Comparison of ENCODE assay signal across 12 mouse cellular contexts in the genomic region with DNA sequence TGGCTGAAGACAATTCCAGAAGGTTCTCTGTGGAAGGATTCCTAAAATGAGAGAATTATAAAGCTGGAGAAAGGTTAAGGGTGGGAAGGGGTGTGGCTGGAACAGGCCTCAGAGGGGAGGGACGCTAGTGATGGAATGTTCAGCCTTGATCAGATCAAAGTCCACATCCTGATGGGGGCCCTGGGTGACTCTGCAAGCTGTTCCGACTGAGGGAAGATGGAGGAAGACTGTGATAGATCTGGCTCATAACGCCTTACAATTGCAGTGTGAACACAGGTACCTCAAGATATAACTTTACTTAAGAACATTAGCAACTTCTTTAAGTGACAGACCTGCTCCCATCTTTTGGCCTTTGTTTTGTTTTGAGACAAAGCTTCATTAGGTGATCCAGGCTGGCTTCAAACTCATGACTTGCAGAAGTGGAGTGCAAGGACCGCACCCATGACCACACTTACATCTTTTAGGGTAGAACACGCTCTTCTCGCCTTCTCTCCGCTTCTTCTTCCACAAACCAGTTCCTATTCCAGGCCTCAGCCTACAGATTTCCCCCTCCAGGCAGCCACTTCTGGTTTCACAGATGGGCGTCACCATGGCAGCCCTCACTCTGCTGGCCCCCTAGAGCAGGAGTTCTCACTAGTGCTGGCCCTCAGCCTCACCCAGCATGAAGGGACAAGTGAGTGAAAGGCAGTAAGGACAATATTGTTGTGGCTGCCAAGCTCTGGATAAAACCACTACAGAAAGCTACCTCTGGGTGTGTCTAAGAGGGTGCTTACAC. TPM values are rescaled to one million over a fixed set of nuclear protein-coding genes. Genes with fewer than 3 reads are reported as not detected.
A peak's percentile ranks its signal among the peaks of the same experiment; 100 is the strongest.
DNase-seq lines count a peak whose midpoint lies in the region; ATAC-seq and TF ChIP-seq lines count a peak whose summit lies in the region.
"Had no signal": no experiment of that assay in that cellular context is flagged by ENCODE, and none has a peak within 500 bp of the region (broad histone marks: within the 10 kb centered on the region; RNA-seq: fewer than 3 reads in every experiment).

No protein-coding gene starts in this region.

- no peak overlapping the region for H3K4me2 ChIP-seq in hindbrain, embryonic 12.5 days (replicated peaks)
- H3K4me2 ChIP-seq in hindbrain, embryonic 16.5 days (ENCODE audit: low read length): no peak overlapping the region
- no peak overlapping the region for H3K4me2 ChIP-seq in forebrain, embryonic 16.5 days (ENCODE audit: low read length)

- H3K27me3 ChIP-seq in hindbrain, embryonic 12.5 days: no peaks in the 10 kb centered on the region
- H3K27me3 ChIP-seq in hindbrain, embryonic 16.5 days (replicated peaks; ENCODE audit: control insufficient read depth, insufficient read depth, low read length): no peaks in the 10 kb centered on the region
- no peaks in the 10 kb centered on the region for H3K27me3 ChIP-seq in forebrain, embryonic 16.5 days (replicated peaks; ENCODE audit: control insufficient read depth, insufficient read depth, low read length)

- no peak for ATAC-seq in hindbrain, embryonic 12.5 days (ENCODE audit: low FRiP score)
- ATAC-seq in hindbrain, embryonic 16.5 days: no peak
- no peak for ATAC-seq in forebrain, embryonic 16.5 days
- no peak for ATAC-seq in cerebellum, adult (ENCODE audit: insufficient number of reproducible peaks, low FRiP score, low TSS enrichment)

- no peak overlapping the region for H3K27ac ChIP-seq in hindbrain, embryonic 12.5 days
- no peak overlapping the region for H3K27ac ChIP-seq in hindbrain, embryonic 16.5 days (ENCODE audit: low read depth, low read length)
- peak overlapping the region; percentile 2; the same call in 1 of the 2 replicates for H3K27ac ChIP-seq in bone marrow macrophage, adult 2 months (ENCODE audit: insufficient read depth, low read depth, low read length)
- H3K27ac ChIP-seq in forebrain, embryonic 16.5 days (ENCODE audit: low read length): peak overlapping the region; percentile 46

- DNase-seq in lung, postnatal 36 days: peak; percentile 62
- no peak for DNase-seq in cerebellum, adult 18-20 months
- no peak for DNase-seq in adrenal gland, postnatal 36 days
- DNase-seq: cerebellum, adult 11 months had no signal

- peaks cover 43% of the 10 kb centered on the region for H3K4me1 ChIP-seq in hindbrain, embryonic 12.5 days
- peaks cover 35% of the 10 kb centered on the region for H3K4me1 ChIP-seq in hindbrain, embryonic 16.5 days (ENCODE audit: control insufficient read depth, insufficient read depth, low read depth, low read length)
- H3K4me1 ChIP-seq in bone marrow macrophage, adult 2 months (ENCODE audit: control insufficient read depth, insufficient read depth, low read length): peaks cover 40% of the 10 kb centered on the region
- peaks cover 43% of the 10 kb centered on the region for H3K4me1 ChIP-seq in forebrain, embryonic 16.5 days (replicated peaks; ENCODE audit: control insufficient read depth, insufficient read depth, low read length)

- peak overlapping the region; percentile 2; the same call in 1 of the 2 replicates for H3K9ac ChIP-seq in hindbrain, embryonic 12.5 days
- H3K9ac ChIP-seq in hindbrain, embryonic 16.5 days (ENCODE audit: low read depth, low read length): no peak overlapping the region
- H3K9ac ChIP-seq in forebrain, embryonic 16.5 days (replicated peaks; ENCODE audit: low read depth, low read length): no peak overlapping the region

- no peaks in the 10 kb centered on the region for H3K9me3 ChIP-seq in hindbrain, embryonic 12.5 days (replicated peaks)
- H3K9me3 ChIP-seq in hindbrain, embryonic 16.5 days (ENCODE audit: control insufficient read depth, low read length): no peaks in the 10 kb centered on the region
- H3K9me3 ChIP-seq in forebrain, embryonic 16.5 days (ENCODE audit: control insufficient read depth, low read length): no peaks in the 10 kb centered on the region

- TF ChIP-seq POLR2A in bone marrow macrophage, adult 2 months (IDR thresholded peaks at IDR 0.05; ENCODE audit: borderline replicate concordance, low read depth, low read length): no peak

- WGBS in hindbrain, embryonic 12.5 days: 84% methylated on average over 8 of the region's 8 CpGs
- 81% methylated on average over 8 of the region's 8 CpGs for WGBS in hindbrain, embryonic 16.5 days
- WGBS in forebrain, embryonic 16.5 days: 79% methylated on average over 8 of the region's 8 CpGs

- no peak for TF ChIP-seq CTCF in bone marrow macrophage, adult 2 months (IDR thresholded peaks at IDR 0.05; ENCODE audit: low read depth, low read length)

- H3K4me3 ChIP-seq in hindbrain, embryonic 12.5 days: no peak overlapping the region
- H3K4me3 ChIP-seq in hindbrain, embryonic 16.5 days (ENCODE audit: low read length): no peak overlapping the region
- no peak overlapping the region for H3K4me3 ChIP-seq in bone marrow macrophage, adult 2 months (ENCODE audit: insufficient read depth, low read length)
- no peak overlapping the region for H3K4me3 ChIP-seq in forebrain, embryonic 16.5 days (replicated peaks; ENCODE audit: low read length)
- H3K4me3 ChIP-seq: myocyte had no signal

- no peaks in the 10 kb centered on the region for H3K36me3 ChIP-seq in hindbrain, embryonic 12.5 days
- no peaks in the 10 kb centered on the region for H3K36me3 ChIP-seq in hindbrain, embryonic 16.5 days (ENCODE audit: control insufficient read depth, insufficient read depth, low read length)
- no peaks in the 10 kb centered on the region for H3K36me3 ChIP-seq in forebrain, embryonic 16.5 days (ENCODE audit: control insufficient read depth, insufficient read depth)

RNA-seq across cellular contexts. Expression of a gene that starts 14.2 kb away (rescaled TPM):
- polyA plus RNA-seq in hindbrain, embryonic 12.5 days (2016; fragmentation: Nextera tagmentation; extraction: Ambion mirVana): 35.6 and 38.6 TPM in 2 replicates
- 11.1 and 23.4 TPM in 2 replicates for polyA plus RNA-seq in hindbrain, embryonic 16.5 days (2015; fragmentation: Nextera tagmentation; extraction: Ambion mirVana)
- polyA plus RNA-seq in bone marrow macrophage, adult 2 months (2012; ENCODE audit: insufficient read depth, insufficient read length, missing spikeins): 39.4 and 47.4 TPM in 2 replicates
- 25.3 and 26.3 TPM in 2 replicates for polyA plus RNA-seq in forebrain, embryonic 16.5 days (2015; fragmentation: Nextera tagmentation; extraction: Ambion mirVana)
- 10 to 100 TPM; 62.5 to 69.8 TPM for total RNA-seq in adrenal gland, postnatal 36 days (2021)

RNA-seq across cellular contexts. Expression of a gene that starts 14.2 kb away (rescaled TPM):
- 31.8 and 34.3 TPM in 2 replicates for polyA plus RNA-seq in hindbrain, embryonic 12.5 days (2016; fragmentation: Nextera tagmentation; extraction: Ambion mirVana)
- 18.2 and 21.5 TPM in 2 replicates for polyA plus RNA-seq in hindbrain, embryonic 16.5 days (2015; fragmentation: Nextera tagmentation; extraction: Ambion mirVana)
- polyA plus RNA-seq in bone marrow macrophage, adult 2 months (2012; ENCODE audit: insufficient read depth, insufficient read length, missing spikeins): 10.7 and 11.7 TPM in 2 replicates
- polyA plus RNA-seq in forebrain, embryonic 16.5 days (2015; fragmentation: Nextera tagmentation; extraction: Ambion mirVana): 25.5 and 26.7 TPM in 2 replicates
- total RNA-seq in adrenal gland, postnatal 36 days (2021): 10 to 100 TPM; 28.0 to 30.0 TPM

RNA-seq across cellular contexts. Expression of a gene that starts 36.7 kb away (rescaled TPM):
- polyA plus RNA-seq in hindbrain, embryonic 12.5 days (2016; fragmentation: Nextera tagmentation; extraction: Ambion mirVana): not detected in 2 replicates
- polyA plus RNA-seq in hindbrain, embryonic 16.5 days (2015; fragmentation: Nextera tagmentation; extraction: Ambion mirVana): 0.14 TPM in 1 of 2 replicates, not detected in the other
- polyA plus RNA-seq in bone marrow macrophage, adult 2 months (2012; ENCODE audit: insufficient read depth, insufficient read length, missing spikeins): not detected in 2 replicates
- not detected in 2 replicates for polyA plus RNA-seq in forebrain, embryonic 16.5 days (2015; fragmentation: Nextera tagmentation; extraction: Ambion mirVana)
- under 1 TPM in 1 of 2 experiments, not detected in 1; 0.20 TPM for total RNA-seq in adrenal gland, postnatal 36 days (2021)

RNA-seq across cellular contexts. Expression of a gene that starts 43.1 kb away (rescaled TPM):
- not detected in 2 replicates for polyA plus RNA-seq in hindbrain, embryonic 12.5 days (2016; fragmentation: Nextera tagmentation; extraction: Ambion mirVana)
- polyA plus RNA-seq in hindbrain, embryonic 16.5 days (2015; fragmentation: Nextera tagmentation; extraction: Ambion mirVana): not detected in 2 replicates
- polyA plus RNA-seq in bone marrow macrophage, adult 2 months (2012; ENCODE audit: insufficient read depth, insufficient read length, missing spikeins): not detected in 2 replicates
- polyA plus RNA-seq in forebrain, embryonic 16.5 days (2015; fragmentation: Nextera tagmentation; extraction: Ambion mirVana): not detected in 2 replicates
- not detected for total RNA-seq in adrenal gland, postnatal 36 days (2021)
- total RNA-seq: layer of hippocampus, postnatal 14 days had no signal
- polyA plus RNA-seq: myocyte had no signal

RNA-seq across cellular contexts. Expression of a gene that starts 47.4 kb away (rescaled TPM):
- 0.12 TPM in 1 of 2 replicates, not detected in the other for polyA plus RNA-seq in hindbrain, embryonic 12.5 days (2016; fragmentation: Nextera tagmentation; extraction: Ambion mirVana)
- 0.31 and 0.34 TPM in 2 replicates for polyA plus RNA-seq in hindbrain, embryonic 16.5 days (2015; fragmentation: Nextera tagmentation; extraction: Ambion mirVana)
- polyA plus RNA-seq in bone marrow macrophage, adult 2 months (2012; ENCODE audit: insufficient read depth, insufficient read length, missing spikeins): not detected in 2 replicates
- not detected in 2 replicates for polyA plus RNA-seq in forebrain, embryonic 16.5 days (2015; fragmentation: Nextera tagmentation; extraction: Ambion mirVana)
- not detected for total RNA-seq in adrenal gland, postnatal 36 days (2021)
- polyA plus RNA-seq: gonadal fat pad, adult 2 months; myocyte had no signal

Comparison
In these comparisons a context has a peak if more than half of its experiments do, and no peak if none do; other contexts are left out.
1. H3K27ac ChIP-seq: peak in bone marrow macrophage, adult 2 months (single experiment) and forebrain, embryonic 16.5 days (single experiment); none in hindbrain, embryonic 12.5 days (single experiment) and hindbrain, embryonic 16.5 days (single experiment).